Mouse (Mus musculus): Measurements from ENCODE around the gene Fam187b.

GRCm38 (mm10) chr7:31033409-31034165, 60.0 kb downstream of the Fam187b start:
- TF ChIP-seq CTCF (IDR thresholded peaks at IDR 0.05 in 2 of 3, conservative IDR thresholded peaks at IDR 0.05 in 1 of 3; ENCODE audit: control insufficient read depth in 1 of 3, insufficient read depth in 1 of 3, low read depth in 2 of 3, low read length in 3 of 3, poor library complexity in 1 of 3, severe bottlenecking in 1 of 3), result no peak
- TF ChIP-seq JUND (IDR thresholded peaks at IDR 0.05; ENCODE audit: low read depth, low read length), result no peak
- TF ChIP-seq CHD1 (IDR thresholded peaks at IDR 0.05; ENCODE audit: low read depth, low read length), result no peak
- no peak for TF ChIP-seq ZMIZ1 (IDR thresholded peaks at IDR 0.05; ENCODE audit: low read depth, low read length)
- TF ChIP-seq ZNF384 (IDR thresholded peaks at IDR 0.05; ENCODE audit: low read depth, low read length), result no peak

Measured in MEL (cell line).